Comparison of ENCODE assay signal across 8 mouse cellular contexts in the genomic region with DNA sequence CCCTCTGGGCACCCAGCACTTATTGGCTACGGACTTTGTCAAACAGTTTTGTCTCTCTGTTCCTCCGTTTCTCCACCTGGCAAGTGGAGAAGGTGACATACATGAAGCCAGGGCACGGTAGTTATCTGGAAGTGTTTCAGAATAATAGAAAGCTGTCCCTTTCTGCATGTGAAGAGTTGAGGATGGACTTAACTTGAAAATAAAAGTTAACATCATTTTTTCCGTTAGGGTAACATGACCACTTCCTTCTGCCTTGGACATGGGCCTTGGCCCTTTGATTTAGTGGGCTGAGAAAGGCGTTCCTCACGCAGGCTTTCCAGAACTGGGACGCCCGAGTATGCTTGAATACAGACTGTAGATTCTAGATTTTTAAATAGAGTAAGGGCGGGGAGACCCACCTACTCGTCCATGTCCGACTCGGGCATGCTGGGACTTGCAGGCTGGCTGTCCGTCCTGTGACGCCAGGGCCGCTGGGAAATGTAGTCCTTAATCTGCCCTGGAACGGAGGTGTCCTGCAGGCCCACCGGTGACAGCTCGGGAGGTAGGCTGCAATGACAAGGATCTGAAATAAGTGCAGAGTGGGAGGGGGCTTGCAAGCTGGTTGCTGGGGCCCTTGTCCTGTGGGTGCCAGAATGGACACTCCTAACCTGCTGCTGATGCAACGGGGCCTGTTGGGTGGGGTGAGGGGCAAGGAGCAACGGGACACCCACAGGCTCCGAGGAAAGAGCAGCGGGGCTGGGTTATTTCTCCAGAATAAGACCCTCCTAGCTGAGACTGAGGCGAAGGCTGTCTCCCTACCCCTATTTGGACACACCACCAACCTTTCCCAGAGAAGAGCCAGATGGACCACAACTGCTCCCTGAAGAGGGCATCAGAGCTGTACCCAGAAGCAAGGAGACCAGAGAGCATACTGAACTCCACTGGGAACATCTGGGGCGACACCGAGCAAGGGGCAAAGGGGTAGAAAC. TPM values are rescaled to one million over a fixed set of nuclear protein-coding genes. Genes with fewer than 3 reads are reported as not detected.
A peak's percentile ranks its signal among the peaks of the same experiment; 100 is the strongest.
DNase-seq lines count a peak whose midpoint lies in the region; ATAC-seq lines count a peak whose summit lies in the region.

A gene (plus strand): TSS at position 475 of the 968 bp plus-strand sequence.

- H3K27ac ChIP-seq in hindbrain, embryonic 13.5 days, result peak within 1 kb of the TSS; percentile 30; the same call in 1 of the 2 replicates

- H3K27me3 ChIP-seq in hindbrain, embryonic 13.5 days, result no peaks in the 10 kb centered on the region

- peak within 1 kb of the TSS; percentile 76 for H3K4me2 ChIP-seq in hindbrain, embryonic 13.5 days

- H3K4me3 ChIP-seq in hindbrain, embryonic 13.5 days, result peak within 1 kb of the TSS; percentile 65

- peak; percentile 93 for ATAC-seq in hindbrain, embryonic 13.5 days (ENCODE audit: low FRiP score)

- H3K4me1 ChIP-seq in hindbrain, embryonic 13.5 days (replicated peaks), result peaks cover 22% of the 10 kb centered on the region

- DNase-seq in T-cell, adult 2 months (ENCODE audit: low spot score), result peak; percentile 49
- peak; percentile 84 to 88 for DNase-seq in cerebellum, postnatal 25 days
- peak; percentile 76 to 81 for DNase-seq in frontal cortex, postnatal 25 days (ENCODE audit: low spot score in 2 of 2)
- DNase-seq in layer of hippocampus, postnatal 14 days (ENCODE audit: low spot score in 2 of 2), result peak; percentile 84 to 90
- DNase-seq in lung, postnatal 10 days, result peak; percentile 84
- DNase-seq in ovary, postnatal 36 days (ENCODE audit: low spot score), result peak; percentile 78
- DNase-seq in thymus, postnatal 14 days, result peak; percentile 81

- 17% methylated on average over 25 of the region's 25 CpGs for WGBS in hindbrain, embryonic 13.5 days

- peaks cover 13% of the 10 kb centered on the region for H3K36me3 ChIP-seq in hindbrain, embryonic 13.5 days

- peak within 1 kb of the TSS; percentile 83 for H3K9ac ChIP-seq in hindbrain, embryonic 13.5 days

- no peaks in the 10 kb centered on the region for H3K9me3 ChIP-seq in hindbrain, embryonic 13.5 days

RNA-seq across cellular contexts. Expression of the gene that starts here (rescaled TPM):
- polyA plus RNA-seq in hindbrain, embryonic 13.5 days (2015; fragmentation: Nextera tagmentation; extraction: Ambion mirVana), result 22.1 and 24.5 TPM in 2 replicates
- 10 to 100 TPM; 37.3 to 41.2 TPM for total RNA-seq in layer of hippocampus, postnatal 14 days (2021)

Comparison
In these comparisons a context has a peak if more than half of its experiments do, and no peak if none do; other contexts are left out.
1. Peak in every context shown above with its lines: DNase-seq, ATAC-seq, H3K4me3 ChIP-seq and H3K27ac ChIP-seq.